Mouse (Mus musculus) central nervous system, embryonic 14 days (tissue): Measurements from ENCODE around the gene Hist1h1d. TPM values are rescaled to one million over a fixed set of nuclear protein-coding genes. Genes with fewer than 3 reads are reported as not detected.

Source experiments
- polyA plus RNA-seq: library from polyadenylated mRNA; depleted of rRNA; stranded (reverse); fragments of >200 nt; gene quantifications from 2 replicates; pipeline ENCODE4 v1.2.3, GENCODE M21; 2012; rRNA removed

The Hist1h1d gene
- polyA plus RNA-seq = 0.30 and 0.45 TPM in 2 replicates

GRCm38 (mm10) chr13:23552962-23553361, at the start of gene Hist1h1d:
Gene Hist1h1d, plus strand, starts transcription at chr13:23553262.

GRCm38 (mm10) chr13:23530901-23531875, 21.9 kb upstream of the Hist1h1d start, which contains the start of gene Hist1h4h:
Gene Hist1h4h, plus strand, starts transcription at chr13:23531050.

GRCm38 (mm10) chr13:23533560-23534367, 19.3 kb upstream of the Hist1h1d start, which contains the start of gene Hist1h2af:
Gene Hist1h2af, plus strand, starts transcription at chr13:23533906.

GRCm38 (mm10) chr13:23535137-23536075, 17.7 kb upstream of the Hist1h1d start, which contains the start of gene Hist1h3g:
Gene Hist1h3g, plus strand, starts transcription at chr13:23535422.

GRCm38 (mm10) chr13:23542999-23543607, 10.0 kb upstream of the Hist1h1d start, which contains the start of gene Hist1h2bh:
Gene Hist1h2bh, minus strand, starts transcription at chr13:23543392.

GRCm38 (mm10) chr13:23543965-23544786, 8.9 kb upstream of the Hist1h1d start, which contains the start of gene Hist1h3f:
Gene Hist1h3f, plus strand, starts transcription at chr13:23544052.

GRCm38 (mm10) chr13:23551146-23551834, 1.8 kb upstream of the Hist1h1d start, which contains the start of gene Hist1h4f:
Gene Hist1h4f, minus strand, starts transcription at chr13:23551648.

GRCm38 (mm10) chr13:23561883-23562659, 9.0 kb downstream of the Hist1h1d start, which contains the start of gene Hist1h3e:
Gene Hist1h3e, minus strand, starts transcription at chr13:23562369.

GRCm38 (mm10) chr13:23571022-23571503, 18.0 kb downstream of the Hist1h1d start, which contains the start of the genes Hist1h2ae and Hist1h2bg:
Gene Hist1h2ae, minus strand, starts transcription at chr13:23571220.
Gene Hist1h2bg, plus strand, starts transcription at chr13:23571396.

GRCm38 (mm10) chr13:23573898-23574524, 20.9 kb downstream of the Hist1h1d start, which contains the start of the genes Hist1h2bf and Hist1h2ad:
Gene Hist1h2bf, minus strand, starts transcription at chr13:23574196.
Gene Hist1h2ad, plus strand, starts transcription at chr13:23574381.

GRCm38 (mm10) chr13:23575271-23575851, 22.3 kb downstream of the Hist1h1d start, which contains the start of gene Hist1h3d:
Gene Hist1h3d, plus strand, starts transcription at chr13:23575763.

GRCm38 (mm10) chr13:23581408-23582218, 28.6 kb downstream of the Hist1h1d start, which contains the start of gene Hist1h4d:
Gene Hist1h4d, plus strand, starts transcription at chr13:23581598.

